Comparison of ENCODE assay signal across 7 mouse cellular contexts in the genomic region with DNA sequence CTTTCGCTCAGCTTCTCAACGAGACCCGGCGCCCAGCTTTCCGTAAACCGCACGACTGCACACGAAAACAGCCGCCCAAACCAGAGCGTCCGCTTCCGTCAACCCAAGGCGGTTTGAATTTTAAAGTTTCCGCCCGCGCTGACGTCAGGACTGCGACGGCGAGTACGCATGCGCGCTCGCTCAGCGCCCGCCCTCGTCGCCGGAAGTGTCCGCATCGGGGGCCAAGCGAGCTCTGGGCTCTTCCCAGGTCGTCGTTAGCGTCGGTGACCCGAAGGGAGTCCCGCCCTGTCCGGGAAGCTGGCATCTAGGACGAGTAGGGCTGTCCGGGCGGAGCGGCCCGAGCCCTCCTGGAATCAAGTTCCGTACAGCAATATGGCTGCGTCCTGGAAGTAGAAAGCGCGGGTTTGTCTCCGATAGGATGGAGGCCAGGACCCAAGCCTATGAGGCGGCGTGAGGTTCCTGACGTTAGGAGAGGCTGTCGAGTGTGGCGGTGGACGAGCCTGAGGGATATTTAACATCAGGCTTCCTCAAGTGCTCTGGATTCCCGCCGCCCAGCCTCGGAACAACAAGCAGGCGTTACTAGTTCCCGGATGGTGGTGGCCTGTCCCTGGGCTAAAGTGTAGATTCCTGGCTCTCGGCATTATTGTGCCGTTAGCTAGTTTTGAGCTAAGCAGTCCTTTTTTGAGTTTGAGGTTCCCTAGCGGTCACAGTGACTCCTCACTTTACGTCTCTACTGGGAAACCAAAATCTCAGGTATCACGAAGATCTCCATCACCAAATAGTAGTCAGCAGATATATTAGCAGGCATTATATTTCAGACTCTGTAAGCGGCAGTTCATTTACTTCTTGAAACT. TPM values are rescaled to one million over a fixed set of nuclear protein-coding genes. Genes with fewer than 3 reads are reported as not detected.
DNase-seq lines count a peak whose midpoint lies in the region; ATAC-seq lines count a peak whose summit lies in the region.

A gene (minus strand): TSS at position 147 of the 854 bp plus-strand sequence.

- no peaks in the 10 kb centered on the region for H3K9me3 ChIP-seq in embryonic facial prominence, embryonic 12.5 days
- H3K9me3 ChIP-seq in limb, embryonic 11.5 days (ENCODE audit: control insufficient read depth, low read length): no peaks in the 10 kb centered on the region
- H3K9me3 ChIP-seq in midbrain, embryonic 14.5 days (ENCODE audit: control insufficient read depth, low read length): no peaks in the 10 kb centered on the region

- H3K27ac ChIP-seq in embryonic facial prominence, embryonic 12.5 days: peak within 1 kb of the TSS; percentile 97
- peak within 1 kb of the TSS; percentile 97 for H3K27ac ChIP-seq in limb, embryonic 11.5 days (replicated peaks; ENCODE audit: low read depth, low read length)
- H3K27ac ChIP-seq in midbrain, embryonic 14.5 days (replicated peaks; ENCODE audit: low read depth, low read length): peak within 1 kb of the TSS; percentile 97

- WGBS in embryonic facial prominence, embryonic 12.5 days: under 1% methylated on average over 66 of the region's 66 CpGs
- under 1% methylated on average over 66 of the region's 66 CpGs for WGBS in limb, embryonic 11.5 days
- under 1% methylated on average over 66 of the region's 66 CpGs for WGBS in midbrain, embryonic 14.5 days

- ATAC-seq in embryonic facial prominence, embryonic 12.5 days (ENCODE audit: insufficient number of reproducible peaks, insufficient read depth, low FRiP score, low TSS enrichment): peak; percentile 97
- peak; percentile 96 for ATAC-seq in limb, embryonic 11.5 days (ENCODE audit: insufficient number of reproducible peaks, low FRiP score, low TSS enrichment, low read depth)
- ATAC-seq in midbrain, embryonic 14.5 days (ENCODE audit: low FRiP score, low TSS enrichment): peak; percentile 98

- H3K4me2 ChIP-seq in embryonic facial prominence, embryonic 12.5 days (replicated peaks): peak within 1 kb of the TSS; percentile 72
- H3K4me2 ChIP-seq in limb, embryonic 11.5 days (ENCODE audit: low read depth, severe bottlenecking): peak within 1 kb of the TSS; percentile 84
- H3K4me2 ChIP-seq in midbrain, embryonic 14.5 days (ENCODE audit: low read length): peak within 1 kb of the TSS; percentile 73

- H3K4me1 ChIP-seq in embryonic facial prominence, embryonic 12.5 days: peaks cover 12% of the 10 kb centered on the region
- H3K4me1 ChIP-seq in limb, embryonic 11.5 days (ENCODE audit: control insufficient read depth, insufficient read depth, low read length): 0 out of 2 replicates have a peak, but pooled peaks cover 6% of the 10 kb centered on the region
- H3K4me1 ChIP-seq in midbrain, embryonic 14.5 days (ENCODE audit: control insufficient read depth, insufficient read depth, low read length): peaks cover 5% of the 10 kb centered on the region; the same call in 1 of the 2 replicates

- peaks cover 8% of the 10 kb centered on the region; the same call in 1 of the 2 replicates for H3K36me3 ChIP-seq in embryonic facial prominence, embryonic 12.5 days
- no peaks in the 10 kb centered on the region for H3K36me3 ChIP-seq in limb, embryonic 11.5 days (ENCODE audit: control insufficient read depth, insufficient read depth, low read length)
- H3K36me3 ChIP-seq in midbrain, embryonic 14.5 days (ENCODE audit: control insufficient read depth, insufficient read depth, low read length): 0 out of 2 replicates have a peak, but pooled peaks cover 2% of the 10 kb centered on the region

- H3K9ac ChIP-seq in embryonic facial prominence, embryonic 12.5 days: peak within 1 kb of the TSS; percentile 70
- H3K9ac ChIP-seq in limb, embryonic 11.5 days (ENCODE audit: low read length): peak within 1 kb of the TSS; percentile 81
- peak within 1 kb of the TSS; percentile 66 for H3K9ac ChIP-seq in midbrain, embryonic 14.5 days (replicated peaks; ENCODE audit: low read length)

- no peaks in the 10 kb centered on the region for H3K27me3 ChIP-seq in embryonic facial prominence, embryonic 12.5 days
- no peaks in the 10 kb centered on the region for H3K27me3 ChIP-seq in limb, embryonic 11.5 days (ENCODE audit: control insufficient read depth, insufficient read depth, low read length)
- no peaks in the 10 kb centered on the region for H3K27me3 ChIP-seq in midbrain, embryonic 14.5 days (ENCODE audit: control insufficient read depth, insufficient read depth, low read length)

- peak within 1 kb of the TSS; percentile 57 for H3K4me3 ChIP-seq in embryonic facial prominence, embryonic 12.5 days
- peak within 1 kb of the TSS; percentile 74 for H3K4me3 ChIP-seq in limb, embryonic 11.5 days (ENCODE audit: low read depth, low read length)
- peak within 1 kb of the TSS; percentile 51 for H3K4me3 ChIP-seq in midbrain, embryonic 14.5 days (replicated peaks; ENCODE audit: low read depth, low read length)

- peak; percentile 91 for DNase-seq in adrenal gland, postnatal 25 days
- peak; percentile 99 for DNase-seq in heart, adult 11 months
- DNase-seq in kidney, adult 18-20 months: peak; percentile 92
- peak; percentile 93 for DNase-seq in limb, embryonic 11.5 days (ENCODE audit: low spot score)
- DNase-seq in midbrain, embryonic 14.5 days: peak; percentile 95
- peak; percentile 83 to 90 for DNase-seq in spleen, adult 18-20 months

RNA-seq across cellular contexts. Expression of the gene that starts here (rescaled TPM):
- 4.3 and 5.9 TPM in 2 replicates for total RNA-seq in adrenal gland, postnatal 25 days (2021)
- polyA plus RNA-seq in embryonic facial prominence, embryonic 12.5 days (2016; fragmentation: Nextera tagmentation; extraction: Ambion mirVana): 45.0 and 49.5 TPM in 2 replicates
- polyA plus RNA-seq in limb, embryonic 11.5 days (2014; fragmentation: Nextera tagmentation; extraction: Ambion mirVana): 66.3 and 70.6 TPM in 2 replicates
- 4.6 and 9.6 TPM in 2 replicates for polyA plus RNA-seq in midbrain, embryonic 14.5 days (2014; fragmentation: Nextera tagmentation; extraction: Ambion mirVana)

Comparison
In these comparisons a context has a peak if more than half of its experiments do, and no peak if none do; other contexts are left out.
1. Peak in every context shown above with its lines: DNase-seq, ATAC-seq, H3K4me3 ChIP-seq and H3K27ac ChIP-seq.